Mouse (Mus musculus) embryonic facial prominence, embryonic 13.5 days (tissue): ENCODE data around the gene Psap. TPM values are rescaled to one million over a fixed set of nuclear protein-coding genes. Genes with fewer than 3 reads are reported as not detected.

Experiments used
- ATAC-seq: fragments of 200-750 bp; cut with Nextera tagmentation; 2 replicates; pipeline ENCODE4 v1.8.0; 2017; ENCODE audit warnings: low read depth; ENCODE audit not compliant: insufficient number of reproducible peaks, insufficient read depth, low FRiP score, low TSS enrichment
- H3K27ac ChIP-seq: fragments of 300-500 bp; sonication (generic); 2 replicates; pipeline ENCODE4 v1.5.1; 2015; ENCODE audit warnings: moderate library complexity, mild to moderate bottlenecking, inconsistent platforms
- H3K27me3 ChIP-seq: fragments of 300-500 bp; sonication (generic); 2 replicates; pipeline ENCODE4 v1.6.1; 2015; ENCODE audit warnings: mild to moderate bottlenecking, inconsistent platforms
- H3K36me3 ChIP-seq: fragments of 300-500 bp; sonication (generic); 2 replicates; pipeline ENCODE4 v1.6.1; 2015; ENCODE audit warnings: mild to moderate bottlenecking, inconsistent platforms
- H3K4me1 ChIP-seq: fragments of 300-500 bp; sonication (generic); 2 replicates; pipeline ENCODE4 v1.6.1; 2015; ENCODE audit warnings: inconsistent platforms
- H3K4me2 ChIP-seq: fragments of 300-500 bp; sonication (generic); 2 replicates; pipeline ENCODE4 v1.6.1; 2015; ENCODE audit warnings: moderate library complexity, mild to moderate bottlenecking, inconsistent platforms
- H3K4me3 ChIP-seq: fragments of 300-500 bp; sonication (generic); 2 replicates; pipeline ENCODE4 v1.5.1; 2015; ENCODE audit warnings: mild to moderate bottlenecking, inconsistent platforms
- H3K9ac ChIP-seq: fragments of 300-500 bp; sonication (generic); 2 replicates; pipeline ENCODE4 v1.6.1; 2015; ENCODE audit warnings: mild to moderate bottlenecking, inconsistent platforms
- H3K9me3 ChIP-seq: fragments of 300-500 bp; sonication (generic); 2 replicates; pipeline ENCODE4 v1.6.1; 2016; ENCODE audit warnings: inconsistent platforms
- WGBS: fragments of 180-500 bp; shearing (Covaris S2); methylation state at CpG from one replicate; pipeline ENCODE4 v1.1.7; 2015; ENCODE audit warnings: mixed read lengths; 5-methylcytosine and 5-hydroxymethylcytosine counted together
- polyA plus RNA-seq: library from polyadenylated mRNA; unstranded; fragments of >200 nt; fragmentation: Nextera tagmentation; extraction: Ambion mirVana; gene quantifications from 2 replicates; pipeline ENCODE4 v1.2.1, GENCODE M21; 2015

The Psap gene
- polyA plus RNA-seq, 1 experiment from 2014 or later, result 114 TPM

DNA sequence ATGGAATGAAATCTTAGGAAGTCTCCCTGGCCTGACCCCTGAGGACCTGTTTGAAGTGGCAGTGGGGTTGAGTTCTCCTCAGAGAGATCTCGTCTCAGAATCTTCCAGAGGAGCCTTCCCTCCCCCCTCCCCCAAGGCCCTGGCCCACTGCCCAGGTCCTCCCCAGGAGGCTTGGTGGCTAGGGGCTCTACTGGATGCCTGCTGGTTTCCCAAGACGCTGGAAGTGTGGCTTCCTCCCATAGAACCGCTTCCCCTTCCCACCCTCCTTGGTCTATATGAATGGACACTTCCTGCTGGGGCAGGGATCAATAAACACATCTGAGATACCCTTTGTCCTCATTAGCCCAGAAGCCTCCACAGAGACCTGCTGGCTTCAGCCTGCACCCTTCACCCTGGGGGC is 73.8 kb downstream of the Psap start:
- Histone ChIP-seq H3K4me1 (peaks cover 77% of the 10 kb centered on the region), H3K27ac (peak overlapping the region; percentile 82), H3K27me3 (peaks cover 13% of the 10 kb centered on the region), H3K4me2 (peak overlapping the region; percentile 37; the same call in 1 of the 2 replicates), H3K9me3 (no peaks in the 10 kb centered on the region), H3K36me3 (no peaks in the 10 kb centered on the region), H3K4me3 (no peak overlapping the region), H3K9ac (no peak overlapping the region)
- WGBS, result 14% methylated on average over 3 of the region's 3 CpGs
- no peak for ATAC-seq

DNA sequence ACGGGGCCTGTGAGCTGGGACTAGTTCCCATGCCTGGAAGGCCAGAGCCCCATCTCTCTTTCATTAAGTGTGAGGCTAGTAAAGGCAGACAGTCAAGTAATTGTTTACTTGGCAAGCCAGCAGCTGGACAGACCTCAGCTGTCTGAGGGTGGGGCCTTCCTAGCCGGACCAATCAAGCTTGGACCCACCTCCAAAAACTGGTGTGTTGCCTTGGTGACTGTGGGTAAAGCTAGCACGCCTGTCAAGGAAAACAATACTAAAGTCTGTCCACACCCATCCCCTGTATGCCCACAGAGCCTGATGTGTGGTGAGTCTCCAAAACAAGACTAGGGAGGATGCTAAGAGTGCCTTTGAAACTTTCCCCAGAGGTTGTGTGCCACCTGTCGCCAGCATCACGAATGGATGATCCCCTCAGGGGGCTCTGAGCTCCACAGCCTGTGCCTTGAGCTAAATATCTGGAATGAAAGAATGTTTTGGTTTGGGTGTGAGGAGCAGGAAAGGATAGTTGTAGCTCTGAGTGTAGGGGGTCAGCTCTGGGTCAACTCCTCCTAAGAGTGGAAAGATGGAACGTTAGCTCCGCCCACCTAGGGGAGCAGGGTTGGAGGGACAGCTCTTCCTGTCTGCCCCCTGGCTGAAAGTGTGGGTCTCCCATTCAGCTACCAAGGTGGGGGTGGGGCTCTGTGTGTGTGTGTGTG is 74.5 kb downstream of the Psap start:
- Histone ChIP-seq H3K4me3 (no peak overlapping the region), H3K4me1 (peaks cover 70% of the 10 kb centered on the region), H3K27me3 (peaks cover 10% of the 10 kb centered on the region), H3K4me2 (no peak overlapping the region), H3K9ac (no peak overlapping the region), H3K9me3 (no peaks in the 10 kb centered on the region), H3K36me3 (no peaks in the 10 kb centered on the region), H3K27ac (peak overlapping the region; percentile 82)
- 18% methylated on average over 7 of the region's 7 CpGs for WGBS
- ATAC-seq, result peak; percentile 43; the same call in 1 of the 2 replicates

Other genes with a start within 250 kb of the Psap start
- 7.2 and 7.3 TPM in 2 replicates for gene Spock2, start 171.4 kb upstream of the Psap start, polyA plus RNA-seq
- 2.3 and 2.7 TPM in 2 replicates for gene Chst3, start 58.4 kb upstream of the Psap start, polyA plus RNA-seq
- 1.5 and 1.9 TPM in 2 replicates for gene Vsir, start 69.2 kb downstream of the Psap start, polyA plus RNA-seq
- gene Gm17455, start 122.1 kb downstream of the Psap start, polyA plus RNA-seq, result 1.9 and 2.0 TPM in 2 replicates